Mouse (Mus musculus) ovary, postnatal 36 days (tissue): ENCODE results near the gene Olfr1271.
"Not testable (repeated sequence)": the region's sequence is repeated elsewhere in the genome, so short reads cannot be mapped to it uniquely, and the experiment has no call there.

Experiments
- DNase-seq: peaks from one replicate; pipeline ENCODE4 v3.0.0; 2022; ENCODE audit warnings: low spot score, mixed read lengths

Olfr1271 gene

GRCm38 (mm10) chr2:90270932-90271331 is at the start of gene Olfr1271:
Olfr1271 (minus strand) TSS chr2:90271032.
- DNase-seq = no peak

DNA sequence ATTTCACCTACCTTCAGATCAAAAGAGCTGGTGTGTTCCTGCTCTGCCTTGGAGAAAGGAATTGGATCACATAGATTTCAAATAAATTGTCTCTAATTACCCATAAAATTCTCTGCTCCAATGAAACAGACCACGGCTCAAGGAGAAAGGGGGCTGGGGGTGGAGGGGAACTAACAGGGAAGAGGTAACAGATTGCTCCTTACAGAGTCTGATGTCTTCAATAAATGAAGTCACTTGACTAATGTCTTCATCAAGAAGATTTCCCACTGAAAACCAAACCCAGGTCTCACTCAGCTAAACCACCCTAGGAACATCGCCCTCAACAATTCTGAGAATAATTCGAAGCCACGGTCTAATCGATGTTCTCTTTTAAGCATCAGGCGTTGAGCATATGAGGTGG is 21.9 kb upstream of the Olfr1271 start, which contains the start of gene Olfr1272:
TSS of gene Olfr1272 (minus strand) at position 101 of the 400 bp plus-strand sequence.
- DNase-seq = no peak

DNA sequence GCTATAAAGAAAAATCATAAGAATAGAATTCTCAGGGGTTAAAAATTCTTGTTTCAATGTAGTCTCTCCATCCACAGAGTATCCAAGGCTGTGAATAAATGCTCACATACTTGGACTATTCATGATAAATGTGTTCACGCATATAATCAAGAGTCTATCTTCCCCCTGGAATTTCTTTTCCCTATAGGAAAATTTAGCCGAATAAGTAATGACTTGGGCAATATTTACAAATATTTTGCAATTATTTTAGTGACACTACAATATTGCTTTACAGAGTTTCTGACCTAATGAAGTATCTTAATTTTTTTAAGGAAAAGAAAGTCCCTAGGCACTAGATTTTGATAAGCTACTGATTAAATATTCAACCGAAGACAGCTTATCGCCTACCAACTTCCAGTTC is 13.3 kb downstream of the Olfr1271 start, which contains the start of gene Olfr142:
TSS of gene Olfr142 (minus strand) at position 101 of the 400 bp plus-strand sequence.
- DNase-seq = no peak

DNA sequence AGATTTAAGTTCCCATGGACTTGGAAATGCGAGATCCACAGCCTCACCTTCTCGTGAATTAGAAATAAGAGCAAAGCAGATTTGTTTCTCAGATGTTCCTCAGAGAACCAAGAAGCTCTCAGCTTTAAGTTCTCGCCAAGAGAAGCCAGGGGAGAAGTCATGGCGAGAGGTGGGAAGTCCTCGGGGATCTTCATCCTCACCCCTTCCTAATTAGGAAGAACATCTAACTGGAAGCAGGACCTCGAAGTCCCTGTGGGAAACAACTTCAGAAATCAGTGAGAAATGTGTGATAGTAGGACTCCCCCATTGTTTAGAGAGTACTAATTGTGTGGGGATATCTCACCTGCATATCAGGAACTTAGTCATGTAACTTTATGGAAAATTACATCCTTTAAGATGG is 46.4 kb downstream of the Olfr1271 start, which contains the start of gene Olfr1506:
TSS of gene Olfr1506 (minus strand) at position 101 of the 400 bp plus-strand sequence.
- not testable (repeated sequence) for DNase-seq
